Mouse (Mus musculus): ENCODE measurements at regions not wholly inside any gene's neighbourhood (a gene's known extent, or its start where the extent isn't known, plus 50 kb on each side); places are given as distances from the start of the nearest gene placed in this dataset.

- DNase-seq: no peak
These were observed 218.8 kb downstream of the Gpr37 start for GRCm38 (mm10) chr6:25471721-25472120.

DNA sequence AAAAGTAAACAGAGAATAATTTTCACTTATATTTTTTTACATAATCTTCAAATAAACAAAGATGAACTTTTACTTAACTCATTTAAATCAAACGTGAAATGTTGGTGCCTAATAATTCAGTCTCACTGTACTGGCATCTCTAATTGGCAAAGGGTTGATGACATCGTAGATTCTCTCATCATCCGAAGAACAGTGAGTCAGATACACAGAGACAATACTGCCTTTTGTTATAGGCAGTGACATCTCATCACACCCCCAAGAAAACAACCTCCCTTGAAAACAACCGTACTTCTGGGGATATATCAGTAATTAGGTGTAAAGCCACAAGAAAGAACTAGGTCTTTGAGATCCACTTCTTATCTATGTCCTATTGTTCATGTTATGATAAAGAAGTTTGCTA is 227.5 kb downstream of the Gpr37 start:
- no peak for DNase-seq

DNA sequence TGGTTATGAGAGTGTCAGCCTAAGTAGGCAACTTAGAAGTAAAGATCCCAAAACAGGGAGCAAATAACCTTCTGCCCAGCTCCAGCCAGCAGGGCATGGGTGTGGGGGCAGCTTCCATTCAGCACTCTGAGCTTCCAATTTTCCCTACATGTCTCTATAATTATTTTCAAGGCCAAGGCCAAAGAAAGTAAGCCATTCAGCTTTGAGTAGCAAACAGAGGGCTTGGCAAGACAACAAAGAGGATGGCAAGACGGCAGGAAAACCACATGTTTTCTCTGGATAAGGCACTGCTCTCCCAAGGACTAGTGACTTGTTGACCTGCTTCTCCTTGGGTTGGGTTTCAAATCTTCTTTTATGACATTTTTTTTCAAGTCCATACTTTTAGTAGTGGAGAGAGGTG is 240.1 kb downstream of the Gpr37 start:
- DNase-seq: peak; percentile 3

GRCm38 (mm10) chr6:25449968-25450367 is 240.6 kb downstream of the Gpr37 start:
- no peak for DNase-seq

- DNase-seq: no peak
These were observed 245.1 kb downstream of the Gpr37 start for GRCm38 (mm10) chr6:25445351-25445940.

GRCm38 (mm10) chr6:25444092-25444491 is 246.4 kb downstream of the Gpr37 start:
- DNase-seq: no peak

DNA sequence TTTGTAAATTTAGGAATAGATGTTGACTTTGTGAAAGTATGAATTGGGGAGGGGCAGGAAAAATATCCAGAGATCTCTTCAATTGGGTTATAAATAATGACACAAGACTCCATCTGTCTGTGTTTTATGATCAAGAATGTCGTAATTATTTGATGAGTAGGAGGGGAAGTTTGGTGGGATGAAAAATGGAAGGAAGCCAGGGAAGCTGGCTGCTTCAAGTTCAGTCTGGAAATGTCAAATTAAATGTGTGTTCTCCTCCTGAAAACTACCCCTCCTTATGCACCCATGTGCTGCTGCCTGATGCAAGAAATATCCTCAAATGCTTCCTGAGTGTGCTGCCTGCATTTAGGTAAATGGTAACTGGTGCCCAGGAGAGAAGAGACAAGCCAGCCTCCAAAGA is 246.8 kb downstream of the Gpr37 start:
- DNase-seq: peak; percentile 10

- no peak for DNase-seq
These were observed 248.4 kb downstream of the Gpr37 start for GRCm38 (mm10) chr6:25442096-25442495.

DNA sequence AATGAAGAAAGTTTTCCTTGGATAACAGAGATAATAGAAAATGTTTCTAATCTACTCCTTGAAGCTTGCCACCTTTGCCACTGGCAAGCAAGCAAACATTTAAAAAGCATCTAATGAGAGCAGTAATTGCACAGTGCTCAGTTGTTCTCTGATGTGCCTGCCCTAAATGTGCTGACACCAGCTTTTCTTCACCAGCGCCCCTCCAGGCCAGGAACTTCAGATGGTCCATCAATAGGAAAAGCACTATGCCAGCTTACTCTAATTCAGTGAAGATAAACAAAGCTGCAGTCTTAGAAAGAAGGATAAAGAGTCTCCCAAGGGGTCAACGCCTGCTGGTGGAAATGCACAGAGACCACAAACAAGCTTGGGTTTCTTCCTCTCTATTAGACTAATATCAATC is 252.7 kb downstream of the Gpr37 start:
- no peak for DNase-seq

DNA sequence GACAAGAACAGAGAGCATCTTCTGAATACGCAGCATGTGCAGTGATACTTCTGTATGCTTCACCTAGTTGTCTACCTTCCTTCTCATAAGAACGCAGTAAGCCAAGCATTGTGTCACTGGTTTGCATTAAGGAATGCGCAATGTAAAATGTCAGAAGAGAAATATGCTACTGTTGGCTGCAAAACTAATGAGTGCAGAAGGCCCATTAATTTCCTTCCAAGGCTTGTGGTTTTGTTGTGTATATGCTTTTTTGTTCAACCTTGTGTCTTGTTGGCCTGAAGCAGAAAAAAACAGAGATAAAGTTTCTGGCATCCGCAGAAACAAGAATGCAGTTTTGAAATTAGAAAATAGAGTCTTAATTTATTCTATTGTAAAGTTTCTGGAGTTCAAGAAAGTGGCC is 261.5 kb downstream of the Gpr37 start:
- DNase-seq: no peak

DNA sequence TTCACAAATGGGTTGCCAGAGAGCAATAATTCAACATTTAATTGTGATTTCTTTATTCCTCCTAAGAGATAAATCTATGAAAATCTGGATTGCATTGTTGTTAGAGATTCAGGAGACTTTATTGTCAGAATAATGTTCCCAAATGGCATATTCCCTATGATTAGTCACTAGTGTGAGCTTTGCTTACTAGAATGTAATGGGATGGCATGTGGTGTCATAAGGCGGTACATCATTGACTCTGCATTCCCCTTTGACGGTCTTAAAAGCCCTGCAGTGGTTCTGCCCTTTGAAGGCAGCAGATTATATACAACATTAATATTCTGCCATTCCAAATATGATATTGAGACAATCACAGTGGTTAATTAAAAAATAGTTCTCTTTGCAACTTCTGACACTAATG is 271.7 kb downstream of the Gpr37 start:
- no peak for DNase-seq

DNA sequence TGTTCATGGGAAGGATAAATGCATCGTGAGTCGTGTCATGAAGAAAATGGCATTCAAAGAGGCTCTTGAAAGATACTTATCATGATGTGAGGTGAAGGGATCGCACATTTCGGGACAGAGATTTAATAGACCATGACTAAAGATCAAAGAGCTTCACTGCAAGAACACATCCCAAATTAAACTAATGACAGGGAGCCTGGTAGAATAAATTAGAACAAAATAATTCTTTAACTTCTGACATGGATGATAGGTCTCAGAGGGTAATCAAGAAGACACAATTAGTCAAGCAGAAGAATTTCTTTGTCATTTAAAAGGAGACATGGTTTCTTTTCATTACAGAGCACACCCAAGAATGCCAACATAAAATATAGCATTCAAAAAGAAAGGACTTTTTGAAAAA is 300.7 kb downstream of the Gpr37 start:
- DNase-seq: no peak
